Mouse (Mus musculus): ENCODE measurements around the gene Prss34. TPM values are rescaled to one million over a fixed set of nuclear protein-coding genes. Genes with fewer than 3 reads are reported as not detected.

The Prss34 gene
- total RNA-seq, 2 experiments from 2014 or later = 277 to 432 TPM

DNA sequence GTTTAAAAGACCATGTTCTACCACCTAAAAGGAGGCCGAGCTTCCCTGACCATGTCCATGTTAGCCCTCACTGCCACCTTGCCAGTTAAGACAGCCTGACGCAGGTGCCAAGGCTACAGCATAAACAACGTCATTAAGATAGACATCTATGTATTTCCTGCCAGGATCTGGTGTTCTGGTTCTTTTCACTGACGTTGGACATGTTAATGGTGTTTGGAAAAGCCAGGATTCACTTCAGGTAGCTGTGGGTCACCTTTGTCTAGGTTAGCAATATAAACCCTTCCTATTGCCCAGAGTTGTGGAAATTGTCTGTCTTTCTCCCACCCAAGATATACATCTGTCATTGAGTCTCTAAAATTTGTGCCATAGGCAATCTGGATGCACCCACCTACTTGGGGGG, 10.2 kb downstream of the Prss34 start, which contains the start of gene Prss28:
Prss28 (plus strand) TSS at position 301 of the 400 bp plus-strand sequence.
- ATAC-seq (ENCODE audit: poor library complexity, severe bottlenecking) = no peak

DNA sequence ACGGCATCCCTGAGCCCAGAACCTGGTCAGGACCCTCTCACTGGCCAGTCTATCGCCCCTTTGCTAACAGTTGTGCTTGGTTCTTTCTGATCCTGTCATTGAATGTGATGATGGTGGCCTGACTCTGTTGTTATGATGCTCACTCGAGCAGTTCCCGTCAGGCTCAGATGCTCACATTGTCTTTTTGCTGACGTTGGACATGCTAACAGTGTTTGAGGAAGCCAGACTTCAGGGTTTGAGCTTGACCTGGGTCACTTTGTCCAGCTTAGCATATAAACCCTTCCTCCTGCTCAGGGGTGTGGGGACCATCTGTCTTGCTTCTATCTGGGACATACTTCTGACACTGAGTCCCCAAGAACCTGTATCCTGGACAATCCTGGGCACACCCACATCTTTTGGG, 20.2 kb downstream of the Prss34 start, which contains the start of gene Prss29:
Prss29 (plus strand) TSS at position 301 of the 400 bp plus-strand sequence.
- no peak for ATAC-seq (ENCODE audit: poor library complexity, severe bottlenecking)

DNA sequence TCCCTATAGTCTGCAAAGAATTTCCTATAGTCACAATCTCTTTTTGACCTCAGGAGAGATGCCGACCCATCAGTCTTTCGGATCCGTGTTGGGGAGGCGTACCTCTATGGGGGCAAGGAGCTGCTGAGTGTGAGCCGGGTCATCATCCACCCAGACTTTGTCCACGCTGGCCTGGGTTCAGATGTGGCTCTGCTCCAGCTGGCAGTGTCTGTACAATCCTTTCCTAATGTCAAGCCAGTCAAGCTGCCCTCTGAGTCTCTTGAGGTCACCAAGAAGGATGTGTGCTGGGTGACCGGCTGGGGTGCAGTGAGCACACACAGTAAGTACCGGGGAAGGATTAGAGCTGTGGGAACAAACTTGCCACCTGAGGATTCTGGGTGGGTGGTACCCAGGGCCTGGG, 22.6 kb downstream of the Prss34 start:
- no peak for ATAC-seq (ENCODE audit: poor library complexity, severe bottlenecking)

DNA sequence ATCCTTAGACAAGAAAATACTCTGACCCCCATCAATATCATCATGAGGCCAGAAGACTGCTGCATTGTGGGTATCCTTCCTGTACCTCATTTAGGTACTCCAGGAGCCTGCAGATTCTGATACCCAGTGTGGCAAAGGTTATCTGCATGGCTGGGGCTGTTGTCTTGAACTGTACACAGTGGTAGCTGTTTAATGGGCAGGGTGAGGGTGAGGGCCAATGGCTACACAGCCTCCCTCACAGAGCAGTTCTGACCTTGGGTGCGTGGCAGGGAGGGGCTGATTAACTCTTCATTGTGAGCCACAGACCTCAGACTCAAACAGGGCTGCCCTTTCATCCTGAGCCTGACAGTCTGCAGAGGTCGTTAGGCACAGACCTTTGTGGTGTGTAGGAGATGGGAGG, 24.7 kb downstream of the Prss34 start:
- no peak for ATAC-seq (ENCODE audit: poor library complexity, severe bottlenecking)

DNA sequence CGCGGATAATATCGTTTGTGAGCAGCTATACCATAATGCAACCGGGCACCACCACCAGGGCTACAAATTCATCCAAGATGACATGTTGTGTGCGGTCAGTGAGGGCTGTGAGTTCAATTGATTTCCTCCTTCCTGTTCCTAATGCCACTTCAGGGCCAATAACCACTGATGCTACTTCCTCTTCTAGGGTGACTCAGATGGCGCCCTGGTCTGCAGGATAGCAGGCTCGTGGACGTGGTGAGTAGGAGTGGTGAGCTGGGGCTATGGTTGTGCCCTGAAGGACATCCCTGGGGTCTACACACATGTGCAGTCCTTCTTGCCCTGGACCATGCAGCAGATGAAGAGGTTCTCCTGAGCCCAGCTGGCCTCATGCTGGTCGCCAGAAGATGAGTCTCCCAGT, 34.1 kb downstream of the Prss34 start:
- ATAC-seq (ENCODE audit: poor library complexity, severe bottlenecking) = peak; percentile 83

DNA sequence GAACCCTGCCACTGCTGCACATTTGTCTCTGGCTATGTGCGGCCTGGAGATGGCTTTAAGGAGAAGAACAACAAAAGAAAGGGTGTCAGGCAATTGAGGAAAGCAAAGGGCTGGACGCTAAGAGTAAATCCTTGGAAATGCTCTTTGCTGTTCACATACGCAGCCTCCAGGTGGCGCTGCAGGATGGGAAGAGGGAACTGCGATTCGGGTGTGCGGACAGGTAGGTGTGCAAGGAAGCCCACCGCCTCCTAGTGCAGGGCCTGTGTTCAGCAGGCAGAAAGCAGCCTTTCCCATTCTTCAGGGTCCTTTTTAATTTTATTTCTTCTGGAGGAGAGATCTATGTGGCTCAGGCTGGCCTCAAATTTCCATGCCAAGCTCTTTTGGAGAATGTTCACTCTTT, 35.7 kb downstream of the Prss34 start:
- ATAC-seq (ENCODE audit: poor library complexity, severe bottlenecking) = no peak

DNA sequence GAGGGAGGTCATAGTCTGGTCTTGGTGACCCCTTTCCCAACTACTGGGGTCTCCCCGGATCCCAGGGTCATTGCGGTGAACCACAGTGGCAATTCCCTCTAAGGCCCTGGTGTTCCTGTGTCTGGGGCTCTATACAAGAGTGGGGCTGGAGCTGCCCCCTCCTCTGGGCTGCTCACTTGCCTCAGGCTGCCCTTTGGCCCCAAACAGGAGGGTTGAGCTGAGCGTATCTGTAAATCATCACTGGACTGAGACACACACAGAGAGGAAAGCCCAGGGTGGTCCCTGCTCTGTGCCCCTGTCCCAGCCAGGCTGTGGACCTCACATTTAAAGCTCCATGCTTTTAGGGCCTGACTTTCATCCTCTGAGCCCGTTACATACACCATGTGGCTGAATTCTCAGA, 40.0 kb downstream of the Prss34 start:
- no peak for ATAC-seq (ENCODE audit: poor library complexity, severe bottlenecking)

DNA sequence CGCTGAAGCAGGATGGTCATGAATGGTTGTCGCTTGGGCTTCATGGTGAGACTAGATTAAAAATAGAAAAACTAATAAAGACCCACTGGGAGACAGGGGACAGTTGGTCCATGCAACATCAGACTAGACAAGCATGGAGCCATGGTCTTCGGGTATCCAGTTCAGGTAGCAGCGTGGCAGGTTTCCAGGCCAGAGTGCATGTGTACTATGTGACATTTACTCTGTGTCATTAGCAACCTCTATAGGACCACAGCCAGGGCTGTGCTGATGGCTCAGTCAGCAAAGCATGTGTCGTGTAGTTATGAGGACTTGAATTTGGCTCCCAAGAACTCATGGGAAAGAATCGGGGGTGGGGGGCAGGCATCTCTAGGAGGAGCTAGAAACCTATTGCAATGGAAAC, 41.8 kb downstream of the Prss34 start:
- no peak for ATAC-seq (ENCODE audit: poor library complexity, severe bottlenecking)

DNA sequence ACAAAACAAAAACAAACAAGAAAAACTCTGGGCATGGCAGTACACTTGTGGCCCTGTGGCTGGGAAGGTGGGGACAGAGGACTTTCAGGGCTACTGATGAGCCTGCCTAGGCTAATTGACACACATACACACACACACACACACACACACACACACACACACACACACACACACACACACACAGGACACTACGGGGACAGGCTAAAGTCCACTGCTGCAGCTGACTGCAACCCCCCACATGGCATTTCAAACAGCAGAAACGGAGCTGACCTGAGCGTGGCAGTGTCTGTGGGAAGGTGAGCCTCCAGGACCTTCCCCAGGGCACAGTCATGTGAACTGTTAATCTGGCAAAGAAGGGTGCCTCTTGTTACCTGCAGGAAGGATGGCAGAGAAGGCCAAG, 43.3 kb downstream of the Prss34 start:
- no peak for ATAC-seq (ENCODE audit: poor library complexity, severe bottlenecking)

DNA sequence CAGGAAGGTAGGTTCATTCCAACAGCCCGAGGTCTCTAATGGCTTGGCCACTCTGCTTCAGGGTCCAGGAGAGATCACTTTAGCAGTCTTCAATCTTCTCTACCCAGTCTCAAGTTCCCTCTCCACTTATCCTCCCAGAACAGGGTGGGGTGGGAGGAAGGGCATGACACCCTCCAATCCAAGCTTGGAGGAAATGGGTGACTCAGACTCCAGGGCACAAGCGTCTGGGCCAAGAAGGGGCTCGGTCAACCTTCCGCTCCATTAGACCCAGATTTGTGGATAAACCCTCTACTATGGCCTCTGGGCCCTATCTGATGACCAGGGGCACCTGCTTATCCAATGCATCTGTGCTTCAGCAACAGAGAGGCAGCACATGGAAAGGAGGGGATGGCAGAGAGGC, 47.3 kb downstream of the Prss34 start, which contains the start of gene Tpsab1:
Tpsab1 (minus strand) TSS at position 101 of the 400 bp plus-strand sequence.
- ATAC-seq (ENCODE audit: poor library complexity, severe bottlenecking) = no peak

Other genes with a start within 250 kb of the Prss34 start
- not detected in 2 replicates for gene Tmem204, start 214.8 kb upstream of the Prss34 start, total RNA-seq (2015)
- not detected in 2 replicates for gene Tmem204, start 214.8 kb upstream of the Prss34 start, total RNA-seq (2017)
- 3.9 and 4.4 TPM in 2 replicates for gene Telo2, start 182.4 kb upstream of the Prss34 start, total RNA-seq (2015)
- 8.8 and 11.3 TPM in 2 replicates for gene Telo2, start 182.4 kb upstream of the Prss34 start, total RNA-seq (2017)
- not detected in 2 replicates for gene Ptx4, start 177.6 kb upstream of the Prss34 start, total RNA-seq (2015)
- not detected in 2 replicates for gene Ptx4, start 177.6 kb upstream of the Prss34 start, total RNA-seq (2017)
- 12.3 and 13.1 TPM in 2 replicates for gene Clcn7, start 165.0 kb upstream of the Prss34 start, total RNA-seq (2015)
- gene Clcn7, start 165.0 kb upstream of the Prss34 start, total RNA-seq (2017) = 16.6 and 18.3 TPM in 2 replicates
- gene Ccdc154, start 135.9 kb upstream of the Prss34 start, total RNA-seq (2015) = not detected in 2 replicates
- 0.11 TPM in 1 of 2 replicates, not detected in the other for gene Ccdc154, start 135.9 kb upstream of the Prss34 start, total RNA-seq (2017)
- not detected in 2 replicates for gene Gm38655, start 122.9 kb upstream of the Prss34 start, total RNA-seq (2015)
- gene Gm38655, start 122.9 kb upstream of the Prss34 start, total RNA-seq (2017) = not detected in 2 replicates
- 9.7 and 10.8 TPM in 2 replicates for gene BC003965, start 113.8 kb upstream of the Prss34 start, total RNA-seq (2015)
- 2.7 and 5.9 TPM in 2 replicates for gene BC003965, start 113.8 kb upstream of the Prss34 start, total RNA-seq (2017)
- 7.3 and 7.7 TPM in 2 replicates for gene Unkl, start 110.0 kb upstream of the Prss34 start, total RNA-seq (2015)
- gene Unkl, start 110.0 kb upstream of the Prss34 start, total RNA-seq (2017) = 7.3 and 10.5 TPM in 2 replicates
- 17.1 and 19.0 TPM in 2 replicates for gene Gnptg, start 58.3 kb upstream of the Prss34 start, total RNA-seq (2015)
- 12.3 and 13.0 TPM in 2 replicates for gene Gnptg, start 58.3 kb upstream of the Prss34 start, total RNA-seq (2017)
- 7.3 and 9.2 TPM in 2 replicates for gene Tsr3, start 58.2 kb upstream of the Prss34 start, total RNA-seq (2015)
- 15.0 and 22.8 TPM in 2 replicates for gene Tsr3, start 58.2 kb upstream of the Prss34 start, total RNA-seq (2017)
- gene Baiap3, start 42.0 kb upstream of the Prss34 start, total RNA-seq (2015) = 3.3 and 3.7 TPM in 2 replicates
- 1.8 and 4.0 TPM in 2 replicates for gene Baiap3, start 42.0 kb upstream of the Prss34 start, total RNA-seq (2017)
- gene Ube2i, start 23.8 kb upstream of the Prss34 start, total RNA-seq (2015) = 270 and 309 TPM in 2 replicates
- 214 and 226 TPM in 2 replicates for gene Ube2i, start 23.8 kb upstream of the Prss34 start, total RNA-seq (2017)
- 0.18 and 1.8 TPM in 2 replicates for gene Prss28, start 10.3 kb downstream of the Prss34 start, total RNA-seq (2015)
- gene Prss28, start 10.3 kb downstream of the Prss34 start, total RNA-seq (2017) = 1.3 and 2.0 TPM in 2 replicates
- not detected in 2 replicates for gene Prss29, start 20.3 kb downstream of the Prss34 start, total RNA-seq (2015)
- gene Prss29, start 20.3 kb downstream of the Prss34 start, total RNA-seq (2017) = not detected in 2 replicates
- gene Tpsab1, start 47.2 kb downstream of the Prss34 start, total RNA-seq (2015) = not detected in 2 replicates
- not detected in 2 replicates for gene Tpsab1, start 47.2 kb downstream of the Prss34 start, total RNA-seq (2017)
- gene Tpsb2, start 67.9 kb downstream of the Prss34 start, total RNA-seq (2015) = not detected in 2 replicates
- gene Tpsb2, start 67.9 kb downstream of the Prss34 start, total RNA-seq (2017) = not detected in 2 replicates
- gene Tpsg1, start 70.9 kb downstream of the Prss34 start, total RNA-seq (2015) = not detected in 2 replicates
- not detected in 2 replicates for gene Tpsg1, start 70.9 kb downstream of the Prss34 start, total RNA-seq (2017)
- 0.05 TPM in 1 of 2 replicates, not detected in the other for gene Cacna1h, start 135.4 kb downstream of the Prss34 start, total RNA-seq (2015)
- not detected in 2 replicates for gene Cacna1h, start 135.4 kb downstream of the Prss34 start, total RNA-seq (2017)
- gene Tekt4, start 156.2 kb downstream of the Prss34 start, total RNA-seq (2015) = not detected in 2 replicates
- not detected in 2 replicates for gene Tekt4, start 156.2 kb downstream of the Prss34 start, total RNA-seq (2017)
- not detected in 2 replicates for gene Sstr5, start 198.9 kb downstream of the Prss34 start, total RNA-seq (2015)
- not detected in 2 replicates for gene Sstr5, start 198.9 kb downstream of the Prss34 start, total RNA-seq (2017)